10 mouse cellular contexts compared by ENCODE assay signal in the genomic region with DNA sequence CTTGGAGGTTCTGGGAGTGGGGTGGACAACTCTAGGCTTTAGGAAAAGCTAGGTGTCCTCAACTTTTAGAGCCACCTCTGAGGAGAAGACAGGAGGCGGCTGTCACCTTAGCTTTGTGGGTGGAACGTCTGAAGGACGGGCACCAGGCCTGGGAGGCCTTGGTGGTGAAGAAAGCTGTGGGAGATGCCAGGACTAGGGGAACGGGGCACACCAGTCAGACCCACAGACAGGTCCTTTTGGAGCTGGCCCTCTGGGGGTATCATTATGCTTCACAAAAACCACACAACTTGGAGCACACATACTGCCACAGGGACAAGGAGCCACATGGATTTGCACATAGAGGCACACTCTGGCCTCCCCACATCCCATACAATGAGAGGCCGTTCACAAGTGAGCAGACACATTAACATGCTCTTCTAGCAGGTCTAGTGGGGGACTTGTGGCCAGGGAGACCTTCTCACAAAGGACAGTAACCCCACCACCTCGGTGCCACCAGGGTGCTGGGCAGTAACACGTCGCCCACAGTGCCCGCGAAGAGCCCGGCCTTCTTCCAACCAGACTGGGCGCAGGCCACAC. TPM values are rescaled to one million over a fixed set of nuclear protein-coding genes. Genes with fewer than 3 reads are reported as not detected.
A peak's percentile ranks its signal among the peaks of the same experiment; 100 is the strongest.
DNase-seq lines count a peak whose midpoint lies in the region; ATAC-seq and TF ChIP-seq lines count a peak whose summit lies in the region.
"Had no signal": no experiment of that assay in that cellular context is flagged by ENCODE, and none has a peak within 500 bp of the region (broad histone marks: within the 10 kb centered on the region; RNA-seq: fewer than 3 reads in every experiment).

No protein-coding gene starts in this region.

- no peak for ATAC-seq in heart, postnatal 0 days (ENCODE audit: insufficient read depth, low read depth)
- ATAC-seq in midbrain, embryonic 11.5 days (ENCODE audit: low FRiP score) = no peak

- no peak for TF ChIP-seq CTCF in heart, postnatal 0 days (IDR thresholded peaks at IDR 0.05; ENCODE audit: low read depth)

- H3K4me3 ChIP-seq in heart, embryonic 10.5 days = peak overlapping the region; percentile 83
- H3K4me3 ChIP-seq in heart, postnatal 0 days (ENCODE audit: low read depth, low read length) = peak overlapping the region; percentile 73
- H3K4me3 ChIP-seq in midbrain, embryonic 11.5 days (ENCODE audit: low read depth, low read length) = peak overlapping the region; percentile 55

- peaks cover 94% of the 10 kb centered on the region for H3K4me1 ChIP-seq in heart, embryonic 10.5 days
- H3K4me1 ChIP-seq in heart, postnatal 0 days (ENCODE audit: control insufficient read depth, insufficient read depth) = peaks cover 33% of the 10 kb centered on the region
- H3K4me1 ChIP-seq in midbrain, embryonic 11.5 days (ENCODE audit: control insufficient read depth, insufficient read depth, low read length) = peaks cover 57% of the 10 kb centered on the region

- peak overlapping the region; percentile 99 for H3K27ac ChIP-seq in heart, embryonic 10.5 days
- peak overlapping the region; percentile 98 for H3K27ac ChIP-seq in heart, postnatal 0 days (ENCODE audit: low read depth)
- peak overlapping the region; percentile 97 for H3K27ac ChIP-seq in midbrain, embryonic 11.5 days (ENCODE audit: low read depth, low read length)

- TF ChIP-seq EP300 in heart, postnatal 0 days (IDR thresholded peaks at IDR 0.05; ENCODE audit: low read depth) = no peak; the same call in 1 of the 2 replicates

- peak overlapping the region; percentile 62 for H3K9ac ChIP-seq in heart, postnatal 0 days (replicated peaks; ENCODE audit: low read depth, low read length)
- H3K9ac ChIP-seq in midbrain, embryonic 11.5 days (ENCODE audit: low read length) = peak overlapping the region; percentile 92

- peaks cover 20% of the 10 kb centered on the region; the same call in 1 of the 2 replicates for H3K27me3 ChIP-seq in heart, embryonic 10.5 days (ENCODE audit: insufficient read depth, poor library complexity, severe bottlenecking)
- no peaks in the 10 kb centered on the region for H3K27me3 ChIP-seq in heart, postnatal 0 days (ENCODE audit: control insufficient read depth, insufficient read depth, low read length)
- H3K27me3 ChIP-seq in midbrain, embryonic 11.5 days (ENCODE audit: control insufficient read depth, insufficient read depth, low read length) = no peaks in the 10 kb centered on the region; the same call in 1 of the 2 replicates

- intact Hi-C loops in heart, postnatal 36 days (cut with DNase I) = loop anchor here (5.0 kb wide), 1 partner anchor 152 kb away; the partner anchor contains the start of gene Agap3

- H3K36me3 ChIP-seq in heart, embryonic 10.5 days = no peaks in the 10 kb centered on the region
- H3K36me3 ChIP-seq in heart, postnatal 0 days (replicated peaks; ENCODE audit: control insufficient read depth, insufficient read depth, low read length) = no peaks in the 10 kb centered on the region
- H3K36me3 ChIP-seq in midbrain, embryonic 11.5 days (ENCODE audit: control insufficient read depth, insufficient read depth, low read length) = no peaks in the 10 kb centered on the region
- H3K36me3 ChIP-seq: G1E had no signal

- 13% methylated on average over 12 of the region's 12 CpGs for WGBS in heart, embryonic 10.5 days
- 11% methylated on average over 12 of the region's 12 CpGs for WGBS in heart, postnatal 0 days
- 17% methylated on average over 12 of the region's 12 CpGs for WGBS in midbrain, embryonic 11.5 days

- peak overlapping the region; percentile 69 for H3K4me2 ChIP-seq in heart, postnatal 0 days (ENCODE audit: low read depth, low read length)
- H3K4me2 ChIP-seq in midbrain, embryonic 11.5 days = peak overlapping the region; percentile 65

- DNase-seq in heart, embryonic 10.5 days (ENCODE audit: low spot score) = no peak
- DNase-seq in heart, postnatal 36 days = no peak
- DNase-seq in NIH3T3 (ENCODE audit: low read depth) = peak; percentile 10
- no peak for DNase-seq in heart, postnatal 0 days (ENCODE audit: low spot score)
- peak; percentile 96 for DNase-seq in midbrain, embryonic 11.5 days (ENCODE audit: low spot score, missing footprints)
- DNase-seq in right cerebral cortex, postnatal 25 days = no peak
- no peak for DNase-seq in retina, postnatal 1 day
- no peak for DNase-seq in cerebellum, adult 9-10 months

- no peaks in the 10 kb centered on the region for H3K9me3 ChIP-seq in heart, embryonic 10.5 days
- H3K9me3 ChIP-seq in heart, postnatal 0 days (replicated peaks; ENCODE audit: control insufficient read depth, low read length) = no peaks in the 10 kb centered on the region
- H3K9me3 ChIP-seq in midbrain, embryonic 11.5 days (ENCODE audit: control insufficient read depth, low read length) = no peaks in the 10 kb centered on the region
- H3K9me3 ChIP-seq: G1E had no signal

RNA-seq across cellular contexts. Expression of gene Chpf2, which starts 17.6 kb away (rescaled TPM):
- 19.1 and 22.8 TPM in 2 replicates for polyA plus RNA-seq in heart, embryonic 10.5 days (2016; fragmentation: Nextera tagmentation; extraction: Ambion mirVana)
- 10 to 100 TPM; 10.8 to 11.6 TPM for total RNA-seq in heart, postnatal 36 days (2021)
- 34.9 and 64.4 TPM in 2 replicates for total RNA-seq in heart, postnatal 0 days (2014; rRNA removed; ENCODE audit: low replicate concordance)
- 10.5 and 13.2 TPM in 2 replicates for polyA plus RNA-seq in heart, postnatal 0 days (2015; fragmentation: Nextera tagmentation; extraction: Ambion mirVana)
- polyA plus RNA-seq in midbrain, embryonic 11.5 days (2014; fragmentation: Nextera tagmentation; extraction: Ambion mirVana) = 7.2 and 9.6 TPM in 2 replicates

RNA-seq across cellular contexts. Expression of gene Smarcd3, which starts 20.0 kb away (rescaled TPM):
- polyA plus RNA-seq in heart, embryonic 10.5 days (2016; fragmentation: Nextera tagmentation; extraction: Ambion mirVana) = 73.7 and 92.1 TPM in 2 replicates
- total RNA-seq in heart, postnatal 36 days (2021) = 10 to 100 TPM; 63.2 to 64.5 TPM
- total RNA-seq in heart, postnatal 0 days (2014; rRNA removed; ENCODE audit: low replicate concordance) = 79.2 and 98.4 TPM in 2 replicates
- polyA plus RNA-seq in heart, postnatal 0 days (2015; fragmentation: Nextera tagmentation; extraction: Ambion mirVana) = 33.9 and 36.9 TPM in 2 replicates
- polyA plus RNA-seq in midbrain, embryonic 11.5 days (2014; fragmentation: Nextera tagmentation; extraction: Ambion mirVana) = 56.8 and 60.2 TPM in 2 replicates
- polyA plus RNA-seq: G1E had no signal

RNA-seq across cellular contexts. Expression of gene Abcf2, which starts 26.9 kb away (rescaled TPM):
- 107 and 126 TPM in 2 replicates for polyA plus RNA-seq in heart, embryonic 10.5 days (2016; fragmentation: Nextera tagmentation; extraction: Ambion mirVana)
- total RNA-seq in heart, postnatal 36 days (2021) = 10 to 100 TPM; 55.3 to 56.0 TPM
- 53.7 and 56.0 TPM in 2 replicates for total RNA-seq in heart, postnatal 0 days (2014; rRNA removed; ENCODE audit: low replicate concordance)
- polyA plus RNA-seq in heart, postnatal 0 days (2015; fragmentation: Nextera tagmentation; extraction: Ambion mirVana) = 46.0 and 49.6 TPM in 2 replicates
- polyA plus RNA-seq in midbrain, embryonic 11.5 days (2014; fragmentation: Nextera tagmentation; extraction: Ambion mirVana) = 143 and 147 TPM in 2 replicates

RNA-seq across cellular contexts. Expression of gene 4931409K22Rik, which starts 47.6 kb away (rescaled TPM):
- 0.06 and 0.09 TPM in 2 replicates for polyA plus RNA-seq in heart, embryonic 10.5 days (2016; fragmentation: Nextera tagmentation; extraction: Ambion mirVana)
- total RNA-seq in heart, postnatal 36 days (2021) = not detected
- total RNA-seq in heart, postnatal 0 days (2014; rRNA removed; ENCODE audit: low replicate concordance) = not detected in 2 replicates
- polyA plus RNA-seq in heart, postnatal 0 days (2015; fragmentation: Nextera tagmentation; extraction: Ambion mirVana) = not detected in 2 replicates
- not detected in 2 replicates for polyA plus RNA-seq in midbrain, embryonic 11.5 days (2014; fragmentation: Nextera tagmentation; extraction: Ambion mirVana)
- total RNA-seq: G1E; gastrocnemius, adult 18-20 months had no signal
- polyA plus RNA-seq: G1E had no signal

Comparison
In these comparisons a context has a peak if more than half of its experiments do, and no peak if none do; other contexts are left out.
1. DNase-seq: peak in NIH3T3 (single experiment) and midbrain, embryonic 11.5 days (single experiment); none in heart, embryonic 10.5 days (single experiment), heart, postnatal 36 days (0 of 2), heart, postnatal 0 days (single experiment), right cerebral cortex, postnatal 25 days (single experiment), retina, postnatal 1 day (single experiment) and cerebellum, adult 9-10 months (single experiment).
2. Peak in every context shown above with its lines, with median percentiles within 50 percentile points of each other: H3K27ac ChIP-seq and H3K4me3 ChIP-seq.